Mouse (Mus musculus) bone marrow, adult 2 months (tissue): Measurements from ENCODE around the gene Myo1h.

Experiments used
- CTCF ChIP-seq: fragments of 200-500 bp; IDR thresholded peaks from 2 replicates; pipeline ENCODE4 v1.5.1; 2011; ENCODE audit warnings: low read length, control low read depth; ENCODE audit not compliant: control insufficient read depth, insufficient read depth
- POLR2A ChIP-seq: fragments of 200-500 bp; IDR thresholded peaks from 2 replicates; pipeline ENCODE4 v1.6.1; 2011; ENCODE audit warnings: low read depth, mild to moderate bottlenecking, control low read depth, low read length, borderline replicate concordance; ENCODE audit not compliant: control insufficient read depth

DNA sequence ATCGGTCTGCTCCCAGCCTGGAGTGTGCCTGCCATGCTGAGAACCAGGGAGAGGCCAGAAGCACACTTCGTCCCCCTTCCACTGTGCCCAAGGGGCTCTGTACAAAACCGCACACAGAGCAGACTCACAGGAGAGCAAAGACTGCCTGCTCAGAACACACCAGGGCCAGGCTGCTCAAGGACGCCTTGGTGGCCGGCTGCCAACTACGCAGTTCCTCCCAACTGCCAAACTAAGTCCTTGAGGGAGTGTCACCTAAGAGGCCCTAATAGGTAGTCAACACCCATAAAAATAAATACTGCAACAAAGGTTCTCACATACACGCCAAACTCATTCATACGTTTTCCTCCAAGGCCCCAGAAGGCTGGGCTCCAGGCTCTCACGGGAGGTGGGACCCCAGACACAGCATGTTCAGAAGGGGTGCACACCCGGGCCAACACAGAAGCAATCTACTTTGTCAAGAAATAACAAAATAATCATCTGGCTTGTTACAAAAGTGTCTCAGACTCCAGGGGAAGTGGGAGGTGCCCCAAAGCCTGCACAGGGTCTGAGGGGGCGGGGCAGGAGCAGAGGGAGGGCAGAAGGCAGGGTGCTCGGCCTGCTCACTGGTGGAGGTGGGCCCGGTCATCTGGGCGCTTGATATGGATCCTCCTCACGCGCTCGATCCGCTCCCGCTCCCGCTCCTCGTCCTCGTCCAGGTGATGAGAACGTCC, 76.2 kb downstream of the Myo1h start:
- TF ChIP-seq CTCF = no peak
- TF ChIP-seq POLR2A = no peak
